ENCODE assay signal across 17 mouse cellular contexts in genomic region chr6:46996010-46996602, GRCm38 (mm10).
"Had no signal": no experiment of that assay in that cellular context is flagged by ENCODE, and none has a peak within 500 bp of the region (broad histone marks: within the 10 kb centered on the region; RNA-seq: fewer than 3 reads in every experiment).

No protein-coding gene starts in this region.

- ATAC-seq: liver, embryonic 12.5 days; liver, postnatal 0 days; lung, postnatal 0 days; midbrain, embryonic 13.5 days; midbrain, embryonic 15.5 days; midbrain, embryonic 16.5 days had no signal

- DNase-seq: left cerebral cortex, postnatal 4 days; liver; liver, embryonic 13.5 days; liver, postnatal 0 days; lung, adult 18-20 months; lung, adult 2 months; lung, embryonic 14.5 days; lung, postnatal 10 days; lung, postnatal 14 days; lung, postnatal 36 days; lung, postnatal 4 days; midbrain, embryonic 14.5 days had no signal
